Mouse (Mus musculus): ENCODE results near the gene App. TPM values are rescaled to one million over a fixed set of nuclear protein-coding genes. Genes with fewer than 3 reads are reported as not detected.
A peak's percentile ranks its signal among the peaks of the same experiment; 100 is the strongest.

The App gene
- polyA plus RNA-seq, 1 experiment: 207 TPM

- no peaks in the 10 kb centered on the region for H3K27me3 ChIP-seq (ENCODE audit: control insufficient read depth, insufficient read depth, insufficient read length)
- TF ChIP-seq SRF (IDR thresholded peaks at IDR 0.05; ENCODE audit: control insufficient read depth, insufficient read length, low read depth) (no peak), MYOG (IDR thresholded peaks at IDR 0.05; ENCODE audit: control insufficient read depth in 1 of 3, insufficient read depth in 1 of 3, insufficient read length in 2 of 3, low read depth in 2 of 3) (no peak), TCF12 (IDR thresholded peaks at IDR 0.05; ENCODE audit: insufficient read depth, poor library complexity, severe bottlenecking) (no peak), POLR2A (IDR thresholded peaks at IDR 0.05; ENCODE audit: insufficient read length, low read depth) (no peak), CEBPB (IDR thresholded peaks at IDR 0.05; ENCODE audit: insufficient read depth, poor library complexity, severe bottlenecking) (no peak), POLR2AphosphoS2 (IDR thresholded peaks at IDR 0.05; ENCODE audit: insufficient read length, low read depth) (no peak), USF1 (IDR thresholded peaks at IDR 0.05; ENCODE audit: low read depth) (no peak), REST (IDR thresholded peaks at IDR 0.05; ENCODE audit: insufficient read depth, insufficient read length) (no peak), E2F4 (IDR thresholded peaks at IDR 0.05; ENCODE audit: insufficient read depth) (no peak), TCF3 (IDR thresholded peaks at IDR 0.05; ENCODE audit: insufficient read length, low read depth) (no peak), MYOD1 (IDR thresholded peaks at IDR 0.05; ENCODE audit: control insufficient read depth in 1 of 3, insufficient read length in 2 of 3, low read depth in 2 of 3) (no peak), MAX (IDR thresholded peaks at IDR 0.05; ENCODE audit: low read depth) (no peak)
- H3K36me3 ChIP-seq (ENCODE audit: control insufficient read depth, insufficient read depth): no peaks in the 10 kb centered on the region
- no peak overlapping the region for H3ac ChIP-seq (ENCODE audit: control insufficient read depth, insufficient read length)
- H3K79me2 ChIP-seq (ENCODE audit: control insufficient read depth, insufficient read depth): peaks cover 57% of the 10 kb centered on the region
- no peak overlapping the region for H3K4me2 ChIP-seq (ENCODE audit: low read depth)
- no peak overlapping the region for H3K4me3 ChIP-seq
Measured at GRCm38 (mm10) chr16:85108486-85108885, 65.1 kb downstream of the App start.

- Histone ChIP-seq H3ac (ENCODE audit: control insufficient read depth, insufficient read length) (no peak overlapping the region), H3K4me3 (no peak overlapping the region), H3K4me2 (ENCODE audit: low read depth) (no peak overlapping the region), H3K36me3 (ENCODE audit: control insufficient read depth, insufficient read depth) (peaks cover 13% of the 10 kb centered on the region), H3K27me3 (ENCODE audit: control insufficient read depth, insufficient read depth, insufficient read length) (no peaks in the 10 kb centered on the region), H3K79me2 (ENCODE audit: control insufficient read depth, insufficient read depth) (peaks cover 40% of the 10 kb centered on the region)
- TF ChIP-seq CEBPB (IDR thresholded peaks at IDR 0.05; ENCODE audit: insufficient read depth, poor library complexity, severe bottlenecking): no peak
- TF ChIP-seq USF1 (IDR thresholded peaks at IDR 0.05; ENCODE audit: low read depth): no peak
- TF ChIP-seq TCF3 (IDR thresholded peaks at IDR 0.05; ENCODE audit: insufficient read length, low read depth): no peak
- TF ChIP-seq SRF (IDR thresholded peaks at IDR 0.05; ENCODE audit: control insufficient read depth, insufficient read length, low read depth): no peak
- no peak for TF ChIP-seq MYOD1 (IDR thresholded peaks at IDR 0.05; ENCODE audit: control insufficient read depth in 1 of 3, insufficient read length in 2 of 3, low read depth in 2 of 3)
Measured at GRCm38 (mm10) chr16:85106644-85107323, 66.8 kb downstream of the App start.

- no peak for TF ChIP-seq POLR2AphosphoS2 (IDR thresholded peaks at IDR 0.05; ENCODE audit: insufficient read length, low read depth)
- TF ChIP-seq MYOD1 (IDR thresholded peaks at IDR 0.05; ENCODE audit: control insufficient read depth in 1 of 3, insufficient read length in 2 of 3, low read depth in 2 of 3): no peak
- no peak for TF ChIP-seq POLR2A (IDR thresholded peaks at IDR 0.05; ENCODE audit: insufficient read length, low read depth)
- no peak for TF ChIP-seq REST (IDR thresholded peaks at IDR 0.05; ENCODE audit: insufficient read depth, insufficient read length)
- TF ChIP-seq TCF3 (IDR thresholded peaks at IDR 0.05; ENCODE audit: insufficient read length, low read depth): no peak
- no peak for TF ChIP-seq CEBPB (IDR thresholded peaks at IDR 0.05; ENCODE audit: insufficient read depth, poor library complexity, severe bottlenecking)
- TF ChIP-seq MAX (IDR thresholded peaks at IDR 0.05; ENCODE audit: low read depth): no peak
- TF ChIP-seq SRF (IDR thresholded peaks at IDR 0.05; ENCODE audit: control insufficient read depth, insufficient read length, low read depth): no peak
- TF ChIP-seq TCF12 (IDR thresholded peaks at IDR 0.05; ENCODE audit: insufficient read depth, poor library complexity, severe bottlenecking): no peak
- no peak for TF ChIP-seq MYOG (IDR thresholded peaks at IDR 0.05; ENCODE audit: control insufficient read depth in 1 of 3, insufficient read depth in 1 of 3, insufficient read length in 2 of 3, low read depth in 2 of 3)
- no peak for TF ChIP-seq USF1 (IDR thresholded peaks at IDR 0.05; ENCODE audit: low read depth)
- TF ChIP-seq E2F4 (IDR thresholded peaks at IDR 0.05; ENCODE audit: insufficient read depth): no peak
- Histone ChIP-seq H3K4me3 (no peak overlapping the region), H3K27me3 (ENCODE audit: control insufficient read depth, insufficient read depth, insufficient read length) (no peaks in the 10 kb centered on the region), H3K4me2 (ENCODE audit: low read depth) (peak overlapping the region; percentile 28), H3K36me3 (ENCODE audit: control insufficient read depth, insufficient read depth) (peaks cover 25% of the 10 kb centered on the region), H3ac (ENCODE audit: control insufficient read depth, insufficient read length) (no peak overlapping the region), H3K79me2 (ENCODE audit: control insufficient read depth, insufficient read depth) (peaks cover 31% of the 10 kb centered on the region)
Measured at GRCm38 (mm10) chr16:85105603-85106002, 68.0 kb downstream of the App start.

- Histone ChIP-seq H3K4me3 (no peak overlapping the region), H3K36me3 (ENCODE audit: control insufficient read depth, insufficient read depth) (peaks cover 25% of the 10 kb centered on the region), H3K27me3 (ENCODE audit: control insufficient read depth, insufficient read depth, insufficient read length) (no peaks in the 10 kb centered on the region), H3K4me2 (ENCODE audit: low read depth) (no peak overlapping the region), H3ac (ENCODE audit: control insufficient read depth, insufficient read length) (no peak overlapping the region), H3K79me2 (ENCODE audit: control insufficient read depth, insufficient read depth) (peaks cover 16% of the 10 kb centered on the region)
- TF ChIP-seq MYOG (IDR thresholded peaks at IDR 0.05; ENCODE audit: control insufficient read depth in 1 of 3, insufficient read depth in 1 of 3, insufficient read length in 2 of 3, low read depth in 2 of 3): no peak
- TF ChIP-seq REST (IDR thresholded peaks at IDR 0.05; ENCODE audit: insufficient read depth, insufficient read length): no peak
- no peak for TF ChIP-seq TCF12 (IDR thresholded peaks at IDR 0.05; ENCODE audit: insufficient read depth, poor library complexity, severe bottlenecking)
- TF ChIP-seq TCF3 (IDR thresholded peaks at IDR 0.05; ENCODE audit: insufficient read length, low read depth): no peak
- TF ChIP-seq CEBPB (IDR thresholded peaks at IDR 0.05; ENCODE audit: insufficient read depth, poor library complexity, severe bottlenecking): no peak
Measured at GRCm38 (mm10) chr16:85103116-85103787, 70.3 kb downstream of the App start.

Measured in myocyte (in vitro differentiated cells).